Mouse (Mus musculus) heart, adult 9 months (tissue): ENCODE measurements around the gene Abl2.
"Not testable (repeated sequence)": the region's sequence is repeated elsewhere in the genome, so short reads cannot be mapped to it uniquely, and the experiment has no call there.

Experiments
- DNase-seq, 2 experiments: peaks; one replicate each; pipeline ENCODE4 v3.0.0; 2022; ENCODE audit warnings: low spot score in 2 of 2

Abl2 gene

GRCm38 (mm10) chr1:156558024-156558930 lies at the start of gene Abl2:
Gene Abl2, plus strand, starts transcription at chr1:156558786.
- DNase-seq, result peak; percentile 88 to 89

- DNase-seq, result no peak
These were observed 38.3 kb upstream of the Abl2 start for GRCm38 (mm10) chr1:156520136-156520780.

- no peak for DNase-seq
These were observed 36.6 kb upstream of the Abl2 start for GRCm38 (mm10) chr1:156521796-156522517.

GRCm38 (mm10) chr1:156523842-156524241 lies 34.7 kb upstream of the Abl2 start, which contains the start of gene Gm10031:
Gene Gm10031, plus strand, starts transcription at chr1:156524012.
- not testable (repeated sequence) for DNase-seq

- DNase-seq, result not testable (repeated sequence)
These were observed 26.0 kb upstream of the Abl2 start for GRCm38 (mm10) chr1:156532476-156533175.

- no peak for DNase-seq
These were observed 25.1 kb upstream of the Abl2 start for GRCm38 (mm10) chr1:156533483-156533882.

GRCm38 (mm10) chr1:156533911-156534310 lies 24.7 kb upstream of the Abl2 start:
- no peak for DNase-seq

- no peak for DNase-seq
These were observed 21.6 kb upstream of the Abl2 start for GRCm38 (mm10) chr1:156537031-156537430.

- DNase-seq, result no peak
These were observed 20.9 kb upstream of the Abl2 start for GRCm38 (mm10) chr1:156537701-156538100.

GRCm38 (mm10) chr1:156538382-156538781 lies 20.2 kb upstream of the Abl2 start:
- no peak for DNase-seq

- peak in 1 of 2 experiments; percentile 8 for DNase-seq
These were observed 18.6 kb upstream of the Abl2 start for GRCm38 (mm10) chr1:156539787-156540560.

GRCm38 (mm10) chr1:156543999-156544398 lies 14.6 kb upstream of the Abl2 start:
- no peak for DNase-seq

GRCm38 (mm10) chr1:156558950-156559640 lies 509 bp downstream of the Abl2 start:
- DNase-seq, result peak; percentile 13 to 25

- no peak for DNase-seq
These were observed 1.0 kb downstream of the Abl2 start for GRCm38 (mm10) chr1:156559641-156560020.

- DNase-seq, result no peak
These were observed 1.9 kb downstream of the Abl2 start for GRCm38 (mm10) chr1:156560500-156560899.

- DNase-seq, result no peak
These were observed 6.7 kb downstream of the Abl2 start for GRCm38 (mm10) chr1:156565328-156565727.

- DNase-seq, result no peak
These were observed 7.5 kb downstream of the Abl2 start for GRCm38 (mm10) chr1:156566132-156566531.

- no peak for DNase-seq
These were observed 11.0 kb downstream of the Abl2 start for GRCm38 (mm10) chr1:156569615-156570014.

GRCm38 (mm10) chr1:156572952-156573351 lies 14.4 kb downstream of the Abl2 start:
- no peak for DNase-seq

- no peak for DNase-seq
These were observed 22.6 kb downstream of the Abl2 start for GRCm38 (mm10) chr1:156581149-156581548.
